Mouse (Mus musculus) limb, embryonic 11.5 days (tissue): Measurements from ENCODE around the gene Foxo1. TPM values are rescaled to one million over a fixed set of nuclear protein-coding genes. Genes with fewer than 3 reads are reported as not detected.

Experiments used
- ATAC-seq: fragments of 200-750 bp; cut with Nextera tagmentation; 2 replicates; pipeline ENCODE4 v1.8.0; 2017; ENCODE audit warnings: low read depth; ENCODE audit not compliant: insufficient number of reproducible peaks, low FRiP score, low TSS enrichment
- DNase-seq: peaks from one replicate; pipeline ENCODE4 v3.0.0-alpha.2; 2015; ENCODE audit warnings: low spot score
- H3K27ac ChIP-seq: fragments of 300-500 bp; sonication (generic); replicated peaks from 2 replicates; pipeline ENCODE4 v1.5.1; 2014; ENCODE audit warnings: low read depth, mild to moderate bottlenecking, low read length
- H3K27me3 ChIP-seq: fragments of 300-500 bp; sonication (generic); 2 replicates; pipeline ENCODE4 v1.6.1; 2014; ENCODE audit warnings: mild to moderate bottlenecking, low read length, mixed read lengths; ENCODE audit not compliant: control insufficient read depth, insufficient read depth
- H3K36me3 ChIP-seq: fragments of 300-500 bp; sonication (generic); 2 replicates; pipeline ENCODE4 v1.6.1; 2014; ENCODE audit warnings: mild to moderate bottlenecking, low read length, moderate library complexity, mixed read lengths; ENCODE audit not compliant: control insufficient read depth, insufficient read depth
- H3K4me1 ChIP-seq: fragments of 300-500 bp; sonication (generic); 2 replicates; pipeline ENCODE4 v1.6.1; 2014; ENCODE audit warnings: low read length, mixed read lengths; ENCODE audit not compliant: control insufficient read depth, insufficient read depth
- H3K4me2 ChIP-seq: fragments of 300-500 bp; sonication (generic); 2 replicates; pipeline ENCODE4 v1.6.1; 2014; ENCODE audit warnings: low read depth, mild to moderate bottlenecking, moderate library complexity; ENCODE audit not compliant: severe bottlenecking
- H3K4me3 ChIP-seq: fragments of 300-500 bp; sonication (generic); 2 replicates; pipeline ENCODE4 v1.5.1; 2014; ENCODE audit warnings: low read depth, low read length
- H3K9ac ChIP-seq: fragments of 300-500 bp; sonication (generic); 2 replicates; pipeline ENCODE4 v1.6.1; 2014; ENCODE audit warnings: mild to moderate bottlenecking, low read length
- H3K9me3 ChIP-seq: fragments of 300-500 bp; sonication (generic); 2 replicates; pipeline ENCODE4 v1.6.1; 2016; ENCODE audit warnings: low read length; ENCODE audit not compliant: control insufficient read depth
- WGBS: fragments of 180-500 bp; shearing (Covaris S2); extraction: QIAGEN DNeasy Blood & Tissue Kit; methylation state at CpG from one replicate; pipeline ENCODE4 v1.1.7; 2014; 5-methylcytosine and 5-hydroxymethylcytosine counted together
- polyA plus RNA-seq: library from polyadenylated mRNA; unstranded; fragments of >200 nt; fragmentation: Nextera tagmentation; extraction: Ambion mirVana; gene quantifications from 2 replicates; pipeline ENCODE4 v1.2.1, GENCODE M21; 2014

Gene Foxo1
- polyA plus RNA-seq, 1 experiment from 2014 or later: 5.9 TPM

DNA sequence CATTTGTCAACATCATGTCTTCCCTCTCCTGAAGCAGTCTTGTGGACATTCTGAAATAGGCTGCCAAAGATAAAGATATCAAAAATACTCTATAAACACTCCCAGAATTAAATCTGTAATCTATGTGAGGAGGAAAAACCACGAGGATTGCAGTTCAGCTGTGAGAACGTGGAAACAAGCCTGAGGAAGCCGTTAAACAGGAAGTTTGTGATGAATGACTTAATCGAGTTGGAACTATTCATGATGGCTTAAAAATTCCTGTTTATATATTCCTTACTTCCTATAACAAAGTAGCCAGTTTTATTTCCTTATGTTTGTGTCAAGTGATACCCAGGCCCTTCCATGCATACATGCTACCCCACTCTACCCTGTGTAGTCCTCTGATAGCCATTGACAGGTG is 70.6 kb downstream of the Foxo1 start:
- H3K9ac ChIP-seq: no peak overlapping the region
- WGBS: 83% methylated on average over 4 of the region's 4 CpGs

DNA sequence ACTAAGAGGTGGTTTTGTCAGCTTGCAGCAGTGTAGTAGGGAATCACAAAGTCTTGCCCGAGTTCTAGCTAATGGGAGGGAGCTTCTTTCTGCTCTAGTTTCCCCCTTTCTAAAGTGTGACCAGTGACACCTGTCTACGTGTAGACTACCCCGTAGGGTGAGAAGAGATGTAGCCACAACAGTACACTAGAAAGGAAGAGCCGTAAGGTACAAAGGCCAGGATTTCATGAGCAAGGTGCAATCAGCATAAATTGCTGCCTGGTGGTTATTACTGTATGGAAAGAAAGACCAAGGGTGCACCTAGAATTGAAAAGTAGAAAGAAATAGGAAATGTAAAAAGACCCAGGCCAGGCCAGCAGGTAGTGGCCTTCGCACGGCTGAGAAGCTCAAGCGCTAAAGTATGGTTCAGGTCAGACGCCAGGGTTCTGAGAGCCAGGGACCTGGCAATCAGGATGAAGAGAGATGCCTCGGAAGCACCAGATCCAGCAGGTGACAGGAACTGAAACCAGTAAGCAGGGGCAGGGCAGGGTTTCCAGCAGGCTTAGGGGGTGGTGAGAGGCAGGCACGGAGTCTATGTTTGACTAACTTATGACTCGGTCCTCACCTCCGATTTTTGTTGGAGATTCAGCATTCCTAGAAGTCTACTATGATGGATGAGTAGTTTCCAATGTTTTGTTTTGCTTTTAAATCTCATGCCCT is 72.3 kb downstream of the Foxo1 start:
- 88% methylated on average over 12 of the region's 12 CpGs for WGBS
- no peaks in the 10 kb centered on the region for H3K4me1 ChIP-seq
- ATAC-seq (no peak), DNase-seq (no peak)
- H3K4me3 ChIP-seq: no peak overlapping the region
- H3K9ac ChIP-seq: no peak overlapping the region
- no peak overlapping the region for H3K27ac ChIP-seq
- no peaks in the 10 kb centered on the region for H3K9me3 ChIP-seq
- no peaks in the 10 kb centered on the region; the same call in 1 of the 2 replicates for H3K36me3 ChIP-seq
- no peaks in the 10 kb centered on the region for H3K27me3 ChIP-seq
- no peak overlapping the region for H3K4me2 ChIP-seq

More for the DNA sequence above, 70.6 kb downstream of the Foxo1 start:
- DNase-seq (no peak), ATAC-seq (no peak)
- H3K27me3 ChIP-seq: no peaks in the 10 kb centered on the region
- no peaks in the 10 kb centered on the region for H3K9me3 ChIP-seq
- H3K4me3 ChIP-seq: no peak overlapping the region
- H3K4me2 ChIP-seq: no peak overlapping the region
- no peaks in the 10 kb centered on the region for H3K36me3 ChIP-seq
- no peak overlapping the region for H3K27ac ChIP-seq
- H3K4me1 ChIP-seq: no peaks in the 10 kb centered on the region

DNA sequence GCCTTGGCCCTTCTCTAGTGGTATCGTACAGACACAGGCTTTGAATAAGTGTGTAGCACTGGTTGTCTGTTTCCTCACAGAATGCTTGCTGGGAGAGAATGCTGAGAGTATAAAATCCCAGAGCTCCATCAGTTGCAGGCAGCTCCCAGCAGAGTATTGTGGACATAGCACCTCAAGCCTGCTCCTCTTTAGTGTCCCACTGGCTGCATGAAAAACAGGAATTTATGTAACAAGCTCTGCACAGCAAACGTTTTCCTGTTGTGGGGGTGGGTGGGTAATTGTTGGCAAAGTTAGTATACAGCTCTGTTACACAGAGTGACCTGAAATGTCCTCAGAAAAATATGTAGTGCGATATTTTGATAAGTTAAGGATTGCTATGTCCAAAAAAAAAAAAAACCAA is 74.1 kb downstream of the Foxo1 start:
- no peak overlapping the region for H3K9ac ChIP-seq
- ATAC-seq (no peak), DNase-seq (no peak)
- H3K36me3 ChIP-seq: no peaks in the 10 kb centered on the region; the same call in 1 of the 2 replicates
- H3K4me2 ChIP-seq: no peak overlapping the region
- no peaks in the 10 kb centered on the region for H3K27me3 ChIP-seq
- 70% methylated on average over 3 of the region's 3 CpGs for WGBS
- H3K4me1 ChIP-seq: no peaks in the 10 kb centered on the region
- no peak overlapping the region for H3K4me3 ChIP-seq
- H3K9me3 ChIP-seq: no peaks in the 10 kb centered on the region
- H3K27ac ChIP-seq: no peak overlapping the region

DNA sequence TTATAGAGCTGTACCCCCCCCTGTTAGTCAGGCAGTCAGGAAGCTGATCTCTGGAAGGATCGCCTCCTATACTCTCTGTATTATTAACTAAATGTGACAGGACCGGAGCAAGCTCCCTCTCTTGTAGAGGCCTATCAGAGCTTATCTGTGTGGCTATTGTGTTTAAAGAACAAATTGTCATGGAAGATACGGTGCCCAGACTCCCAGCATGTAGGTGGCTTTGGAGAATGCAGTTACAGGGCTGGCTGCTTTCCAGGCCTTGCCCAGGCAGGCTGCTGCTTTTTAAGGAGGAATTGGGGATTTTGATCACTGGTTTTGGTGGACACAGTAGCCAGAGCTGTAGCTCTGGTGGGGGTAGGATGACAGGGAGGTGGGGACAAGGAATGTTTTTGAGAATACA is 74.7 kb downstream of the Foxo1 start:
- no peaks in the 10 kb centered on the region; the same call in 1 of the 2 replicates for H3K4me1 ChIP-seq
- no peak overlapping the region for H3K4me3 ChIP-seq
- DNase-seq: no peak
- no peak overlapping the region for H3K27ac ChIP-seq
- no peaks in the 10 kb centered on the region; the same call in 1 of the 2 replicates for H3K36me3 ChIP-seq
- H3K4me2 ChIP-seq: no peak overlapping the region
- H3K9ac ChIP-seq: no peak overlapping the region
- WGBS: 51% methylated on average over 3 of the region's 3 CpGs
- H3K27me3 ChIP-seq: no peaks in the 10 kb centered on the region
- ATAC-seq: no peak
- no peaks in the 10 kb centered on the region for H3K9me3 ChIP-seq

DNA sequence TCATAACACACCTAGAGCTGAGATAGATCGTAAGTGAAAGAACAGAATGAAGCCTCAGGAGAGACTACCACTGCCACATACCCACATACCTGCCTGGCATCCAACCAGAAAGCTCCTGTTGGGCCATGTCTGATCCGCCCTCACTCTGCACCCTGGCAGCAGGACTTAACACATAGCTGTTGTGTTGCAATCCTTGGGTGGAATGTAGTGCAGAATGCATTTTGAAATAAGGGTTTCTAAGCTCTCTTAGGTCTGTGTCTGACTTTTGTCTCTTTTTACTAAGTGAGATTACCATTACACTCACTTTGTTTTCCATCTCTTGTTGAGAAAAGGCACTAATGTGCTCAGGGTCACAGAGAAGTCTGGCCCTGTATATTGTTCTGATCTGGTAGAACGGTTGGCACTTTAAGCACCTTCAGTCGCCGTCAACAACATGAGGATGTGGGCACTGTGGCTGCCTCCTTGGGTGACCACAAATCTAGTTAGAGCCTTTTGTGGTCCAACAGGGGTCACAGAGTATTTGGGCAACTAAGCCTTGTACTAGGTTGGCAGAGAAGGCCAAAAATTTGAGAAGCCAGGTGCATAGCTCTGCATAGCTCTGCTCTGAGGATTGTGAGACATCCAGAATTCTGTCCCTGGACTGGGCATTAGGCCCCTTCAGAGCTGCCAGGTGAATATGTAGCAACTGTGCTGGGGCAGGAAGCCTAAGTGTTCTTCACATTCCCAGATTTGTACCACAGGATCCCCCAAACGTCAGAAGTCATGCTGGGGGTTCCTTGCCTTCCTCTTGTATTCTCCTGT is 75.3 kb downstream of the Foxo1 start:
- H3K4me3 ChIP-seq: no peak overlapping the region
- no peaks in the 10 kb centered on the region for H3K27me3 ChIP-seq
- no peak overlapping the region for H3K4me2 ChIP-seq
- ATAC-seq (no peak), DNase-seq (no peak)
- no peak overlapping the region for H3K27ac ChIP-seq
- H3K9me3 ChIP-seq: no peaks in the 10 kb centered on the region
- H3K36me3 ChIP-seq: no peaks in the 10 kb centered on the region; the same call in 1 of the 2 replicates
- H3K9ac ChIP-seq: no peak overlapping the region
- peaks cover 4% of the 10 kb centered on the region; the same call in 1 of the 2 replicates for H3K4me1 ChIP-seq
- 93% methylated on average over 6 of the region's 6 CpGs for WGBS

DNA sequence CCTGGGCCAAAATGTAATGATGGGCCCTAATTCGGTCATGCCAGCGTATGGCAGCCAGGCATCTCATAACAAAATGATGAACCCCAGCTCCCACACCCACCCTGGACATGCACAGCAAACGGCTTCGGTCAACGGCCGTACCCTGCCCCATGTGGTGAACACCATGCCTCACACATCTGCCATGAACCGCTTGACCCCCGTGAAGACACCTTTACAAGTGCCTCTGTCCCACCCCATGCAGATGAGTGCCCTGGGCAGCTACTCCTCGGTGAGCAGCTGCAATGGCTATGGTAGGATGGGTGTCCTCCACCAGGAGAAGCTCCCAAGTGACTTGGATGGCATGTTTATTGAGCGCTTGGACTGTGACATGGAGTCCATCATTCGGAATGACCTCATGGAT is 77.7 kb downstream of the Foxo1 start:
- H3K36me3 ChIP-seq: no peaks in the 10 kb centered on the region; the same call in 1 of the 2 replicates
- ATAC-seq: no peak
- H3K9me3 ChIP-seq: no peaks in the 10 kb centered on the region
- 92% methylated on average over 11 of the region's 11 CpGs for WGBS
- no peak overlapping the region for H3K4me2 ChIP-seq
- no peak overlapping the region for H3K27ac ChIP-seq
- no peak overlapping the region for H3K4me3 ChIP-seq
- peaks cover 4% of the 10 kb centered on the region; the same call in 1 of the 2 replicates for H3K4me1 ChIP-seq
- no peak for DNase-seq
- H3K9ac ChIP-seq: no peak overlapping the region
- no peaks in the 10 kb centered on the region for H3K27me3 ChIP-seq

DNA sequence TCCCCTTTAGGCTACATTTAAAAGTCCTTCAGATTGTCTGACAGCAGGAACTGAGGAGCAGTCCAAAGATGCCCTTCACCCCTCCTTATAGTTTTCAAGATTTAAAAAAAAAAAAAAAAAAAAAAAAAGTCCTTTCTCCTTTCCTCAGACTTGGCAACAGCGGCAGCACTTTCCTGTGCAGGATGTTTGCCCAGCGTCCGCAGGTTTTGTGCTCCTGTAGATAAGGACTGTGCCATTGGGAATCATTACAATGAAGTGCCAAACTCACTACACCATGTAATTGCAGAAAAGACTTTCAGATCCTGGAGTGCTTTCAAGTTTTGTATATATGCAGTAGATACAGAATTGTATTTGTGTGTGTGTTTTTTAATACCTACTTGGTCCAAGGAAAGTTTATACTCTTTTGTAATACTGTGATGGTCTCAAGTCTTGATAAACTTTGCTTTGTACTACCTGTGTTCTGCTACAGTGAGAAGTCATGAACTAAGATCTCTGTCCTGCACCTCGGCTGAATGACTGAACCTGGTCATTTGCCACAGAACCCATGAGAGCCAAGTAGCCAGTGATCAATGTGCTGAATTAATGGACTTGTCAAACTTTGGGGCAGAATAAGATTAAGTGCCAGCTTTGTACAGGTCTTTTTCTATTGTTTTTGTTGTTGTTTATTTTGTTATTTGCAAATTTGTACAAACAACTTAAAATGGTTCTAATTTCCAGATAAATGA is 79.0 kb downstream of the Foxo1 start:
- no peak overlapping the region for H3K4me3 ChIP-seq
- no peak for DNase-seq
- H3K9ac ChIP-seq: no peak overlapping the region
- peaks cover 4% of the 10 kb centered on the region; the same call in 1 of the 2 replicates for H3K4me1 ChIP-seq
- no peaks in the 10 kb centered on the region for H3K9me3 ChIP-seq
- no peak overlapping the region for H3K4me2 ChIP-seq
- no peak for ATAC-seq
- no peaks in the 10 kb centered on the region; the same call in 1 of the 2 replicates for H3K36me3 ChIP-seq
- WGBS: 84% methylated on average over 4 of the region's 4 CpGs
- no peaks in the 10 kb centered on the region for H3K27me3 ChIP-seq
- H3K27ac ChIP-seq: no peak overlapping the region

DNA sequence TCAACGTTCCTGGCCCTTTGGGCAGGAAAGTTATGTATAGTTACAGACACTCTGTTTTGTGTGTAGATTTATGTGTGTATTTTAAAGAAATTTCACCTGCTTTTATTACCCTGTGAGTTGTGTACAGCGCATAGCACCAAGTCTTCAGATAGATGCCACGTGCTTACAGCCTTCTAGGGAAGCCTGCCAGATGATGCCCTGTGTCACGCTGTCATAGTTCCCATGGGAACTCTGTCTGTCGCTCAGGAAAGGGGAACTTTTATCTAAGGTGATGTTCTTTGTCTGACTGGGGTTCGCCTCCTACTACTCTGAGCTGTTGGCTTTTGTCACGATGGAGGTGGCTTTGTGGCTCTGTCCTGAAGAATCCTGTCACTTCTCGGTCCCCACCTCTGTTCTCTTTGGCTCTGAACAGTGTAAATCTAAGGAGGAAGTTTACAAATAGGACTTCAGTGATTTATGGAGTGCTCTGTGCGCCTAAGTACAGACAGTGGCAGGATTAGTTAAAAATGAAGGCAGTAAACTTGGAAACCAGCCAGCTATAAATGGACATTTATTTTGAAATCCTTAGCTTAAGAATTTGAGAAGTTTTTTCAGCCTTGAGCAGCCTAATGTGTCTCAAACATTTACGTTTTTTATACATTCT is 80.0 kb downstream of the Foxo1 start:
- H3K27ac ChIP-seq: no peak overlapping the region
- no peak overlapping the region for H3K4me3 ChIP-seq
- no peaks in the 10 kb centered on the region; the same call in 1 of the 2 replicates for H3K36me3 ChIP-seq
- H3K4me1 ChIP-seq: peaks cover 4% of the 10 kb centered on the region; the same call in 1 of the 2 replicates
- H3K9ac ChIP-seq: no peak overlapping the region
- WGBS: 43% methylated on average over 10 of the region's 10 CpGs
- ATAC-seq: no peak
- H3K27me3 ChIP-seq: no peaks in the 10 kb centered on the region
- H3K4me2 ChIP-seq: no peak overlapping the region
- H3K9me3 ChIP-seq: no peaks in the 10 kb centered on the region
- no peak for DNase-seq
